9 mouse cellular contexts compared by ENCODE assay signal in genomic region chr9:14089791-14090256, GRCm38 (mm10).
DNase-seq lines count a peak whose midpoint lies in the region; ATAC-seq and TF ChIP-seq lines count a peak whose summit lies in the region.
"Had no signal": no experiment of that assay in that cellular context is flagged by ENCODE, and none has a peak within 500 bp of the region (broad histone marks: within the 10 kb centered on the region; RNA-seq: fewer than 3 reads in every experiment).

No protein-coding gene starts in this region.

- no peaks in the 10 kb centered on the region for H3K36me3 ChIP-seq in lung, embryonic 15.5 days
- no peaks in the 10 kb centered on the region for H3K36me3 ChIP-seq in neural tube, embryonic 14.5 days (ENCODE audit: control insufficient read depth, insufficient read depth, low read length)
- no peaks in the 10 kb centered on the region for H3K36me3 ChIP-seq in liver, postnatal 0 days (replicated peaks; ENCODE audit: insufficient read depth, low read length)

- 0 out of 2 replicates have a peak, but pooled peaks cover 11% of the 10 kb centered on the region for H3K4me1 ChIP-seq in lung, embryonic 15.5 days
- no peaks in the 10 kb centered on the region for H3K4me1 ChIP-seq in neural tube, embryonic 14.5 days (ENCODE audit: control insufficient read depth, insufficient read depth, low read length)
- peaks cover 6% of the 10 kb centered on the region; the same call in 1 of the 2 replicates for H3K4me1 ChIP-seq in liver, postnatal 0 days (ENCODE audit: insufficient read depth)

- H3K9ac ChIP-seq in lung, embryonic 15.5 days: no peak overlapping the region
- H3K9ac ChIP-seq in neural tube, embryonic 14.5 days (replicated peaks; ENCODE audit: low read depth, low read length): no peak overlapping the region
- no peak overlapping the region for H3K9ac ChIP-seq in liver, postnatal 0 days (replicated peaks)

- TF ChIP-seq EP300 in liver, postnatal 0 days (IDR thresholded peaks at IDR 0.05; ENCODE audit: low read depth): no peak

- H3K27me3 ChIP-seq in lung, embryonic 15.5 days: no peaks in the 10 kb centered on the region
- H3K27me3 ChIP-seq in neural tube, embryonic 14.5 days (ENCODE audit: control insufficient read depth, insufficient read depth, low read length): no peaks in the 10 kb centered on the region
- H3K27me3 ChIP-seq in liver, postnatal 0 days (ENCODE audit: insufficient read depth, low read length): no peaks in the 10 kb centered on the region

- DNase-seq in lung, postnatal 25 days (ENCODE audit: low spot score): no peak
- peak; percentile 73 for DNase-seq in brain, embryonic 14.5 days (ENCODE audit: low read depth)
- peak; percentile 56 to 75 for DNase-seq in heart, adult 9 months (ENCODE audit: low spot score in 2 of 2)
- peak; percentile 62 to 72 for DNase-seq in kidney, postnatal 36 days
- no peak for DNase-seq in liver, postnatal 0 days
- DNase-seq in embryo, embryonic 10 days (ENCODE audit: low spot score): no peak

- WGBS in lung, embryonic 15.5 days: 56% methylated on average over 8 of the region's 8 CpGs
- WGBS in neural tube, embryonic 14.5 days: 41% methylated on average over 8 of the region's 8 CpGs
- 69% methylated on average over 8 of the region's 8 CpGs for WGBS in liver, postnatal 0 days (ENCODE audit: insufficient replicate concordance)

- H3K4me2 ChIP-seq in lung, embryonic 15.5 days: no peak overlapping the region
- no peak overlapping the region for H3K4me2 ChIP-seq in neural tube, embryonic 14.5 days (ENCODE audit: low read depth, low read length)
- H3K4me2 ChIP-seq in liver, postnatal 0 days (ENCODE audit: low read depth, low read length): no peak overlapping the region

- ATAC-seq in lung, embryonic 15.5 days (ENCODE audit: borderline replicate concordance, extremely low read depth, low FRiP score, low TSS enrichment): peak; percentile 62
- peak; percentile 68 for ATAC-seq in neural tube, embryonic 14.5 days (ENCODE audit: low read depth)
- no peak for ATAC-seq in liver, postnatal 0 days

- no peak overlapping the region for H3K4me3 ChIP-seq in lung, embryonic 15.5 days
- no peak overlapping the region for H3K4me3 ChIP-seq in neural tube, embryonic 14.5 days (ENCODE audit: low read depth, low read length)
- no peak overlapping the region for H3K4me3 ChIP-seq in liver, postnatal 0 days (ENCODE audit: low read depth, low read length)

- TF ChIP-seq CTCF in brain, embryonic 14.5 days (IDR thresholded peaks at IDR 0.05; ENCODE audit: borderline replicate concordance, extremely low read depth, insufficient read depth, insufficient read length): no peak
- TF ChIP-seq CTCF in liver, postnatal 0 days (IDR thresholded peaks at IDR 0.05; ENCODE audit: low read depth): no peak

- no peak overlapping the region for H3K27ac ChIP-seq in lung, embryonic 15.5 days
- H3K27ac ChIP-seq in neural tube, embryonic 14.5 days (ENCODE audit: low read depth, low read length): no peak overlapping the region
- H3K27ac ChIP-seq in liver, postnatal 0 days (ENCODE audit: low read depth): no peak overlapping the region
- H3K27ac ChIP-seq: kidney, postnatal 0 days had no signal

- no peak for TF ChIP-seq POLR2A in brain, embryonic 14.5 days (IDR thresholded peaks at IDR 0.05; ENCODE audit: borderline replicate concordance, extremely low read depth, insufficient read depth, insufficient read length, poor library complexity, severe bottlenecking)

- H3K9me3 ChIP-seq in lung, embryonic 15.5 days: no peaks in the 10 kb centered on the region
- H3K9me3 ChIP-seq in neural tube, embryonic 14.5 days (ENCODE audit: control insufficient read depth, low read length): no peaks in the 10 kb centered on the region
- H3K9me3 ChIP-seq in liver, postnatal 0 days (ENCODE audit: low read length): no peaks in the 10 kb centered on the region

Comparison
In these comparisons a context has a peak if more than half of its experiments do, and no peak if none do; other contexts are left out.
1. DNase-seq: peak in brain, embryonic 14.5 days (single experiment), heart, adult 9 months (2 of 2) and kidney, postnatal 36 days (2 of 2); none in lung, postnatal 25 days (single experiment), liver, postnatal 0 days (single experiment) and embryo, embryonic 10 days (single experiment).